22 mouse cellular contexts compared by ENCODE assay signal in the genomic region with DNA sequence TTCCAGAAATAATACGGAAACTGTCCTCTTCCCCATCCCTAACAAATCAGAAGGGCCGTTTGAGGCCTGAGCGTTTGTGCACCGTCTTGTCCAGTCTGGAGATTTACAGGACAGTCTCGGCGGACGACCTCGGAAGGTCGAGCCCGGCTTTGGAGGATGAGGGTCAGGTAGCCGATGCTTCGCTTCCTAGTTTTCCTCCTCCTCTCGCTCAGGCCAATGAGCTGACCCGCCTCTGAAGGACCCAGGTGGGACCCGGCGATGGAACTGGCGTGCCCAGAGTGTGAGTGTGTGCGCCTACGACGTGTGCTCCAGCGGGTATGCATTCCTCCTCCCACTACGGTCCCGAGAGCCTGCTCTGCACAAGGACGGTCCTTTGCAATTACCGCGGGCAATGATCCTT. TPM values are rescaled to one million over a fixed set of nuclear protein-coding genes. Genes with fewer than 3 reads are reported as not detected.
DNase-seq lines count a peak whose midpoint lies in the region; ATAC-seq lines count a peak whose summit lies in the region.
"Had no signal": no experiment of that assay in that cellular context is flagged by ENCODE, and none has a peak within 500 bp of the region (broad histone marks: within the 10 kb centered on the region; RNA-seq: fewer than 3 reads in every experiment).

No protein-coding gene starts in this region.

- H3K9ac ChIP-seq in kidney, embryonic 14.5 days (ENCODE audit: low read depth, low read length), result no peak overlapping the region
- H3K9ac ChIP-seq in neural tube, embryonic 13.5 days, result no peak overlapping the region
- H3K9ac ChIP-seq: forebrain, embryonic 12.5 days had no signal

- H3K27ac ChIP-seq in kidney, embryonic 14.5 days (ENCODE audit: low read depth, low read length), result no peak overlapping the region
- no peak overlapping the region for H3K27ac ChIP-seq in neural tube, embryonic 13.5 days (replicated peaks)
- H3K27ac ChIP-seq: forebrain, embryonic 12.5 days; heart, embryonic 10.5 days had no signal

- 1% methylated on average over 26 of the region's 26 CpGs for WGBS in kidney, embryonic 14.5 days
- under 1% methylated on average over 26 of the region's 26 CpGs for WGBS in neural tube, embryonic 13.5 days

- H3K4me1 ChIP-seq in kidney, embryonic 14.5 days (ENCODE audit: control insufficient read depth, insufficient read depth, low read length), result peaks cover 16% of the 10 kb centered on the region
- peaks cover 36% of the 10 kb centered on the region for H3K4me1 ChIP-seq in neural tube, embryonic 13.5 days (replicated peaks)

- no peaks in the 10 kb centered on the region for H3K36me3 ChIP-seq in kidney, embryonic 14.5 days (ENCODE audit: control insufficient read depth, insufficient read depth, low read length)
- H3K36me3 ChIP-seq in neural tube, embryonic 13.5 days, result no peaks in the 10 kb centered on the region
- H3K36me3 ChIP-seq: forebrain, embryonic 12.5 days; heart, embryonic 10.5 days had no signal

- H3K4me3 ChIP-seq in kidney, embryonic 14.5 days (ENCODE audit: low read length), result 0 out of 2 replicates have a peak overlapping the region, but pooled peaks have one; percentile 25
- peak overlapping the region; percentile 26; the same call in 1 of the 2 replicates for H3K4me3 ChIP-seq in neural tube, embryonic 13.5 days

- no peak overlapping the region for H3K4me2 ChIP-seq in kidney, embryonic 14.5 days (replicated peaks; ENCODE audit: low read depth, low read length)
- no peak overlapping the region for H3K4me2 ChIP-seq in neural tube, embryonic 13.5 days
- H3K4me2 ChIP-seq: liver, embryonic 11.5 days had no signal

- H3K27me3 ChIP-seq in kidney, embryonic 14.5 days (ENCODE audit: control insufficient read depth, insufficient read depth, low read length), result peaks cover 91% of the 10 kb centered on the region
- H3K27me3 ChIP-seq in neural tube, embryonic 13.5 days, result peaks cover 100% of the 10 kb centered on the region

- peak; percentile 36 for DNase-seq in embryo, embryonic 10 days (ENCODE audit: low spot score)
- no peak for DNase-seq in embryo, embryonic 9.5 days (ENCODE audit: extremely low spot score)
- DNase-seq in kidney, postnatal 4 days, result no peak
- peak; percentile 18 for DNase-seq in ZHBTc4 (ENCODE audit: low read depth, low spot score)
- no peak for DNase-seq in spleen, postnatal 10 days (ENCODE audit: low spot score in 2 of 2)
- no peak for DNase-seq in urinary bladder, postnatal 14 days (ENCODE audit: low spot score)
- DNase-seq: adrenal gland, adult 2 months; heart, postnatal 4 days; kidney, postnatal 36 days; layer of hippocampus, postnatal 36 days; lung, adult 2 months; lung, postnatal 36 days; right cerebral cortex, postnatal 14 days had no signal

- H3K9me3 ChIP-seq in kidney, embryonic 14.5 days (ENCODE audit: control insufficient read depth, low read length), result no peaks in the 10 kb centered on the region
- H3K9me3 ChIP-seq in neural tube, embryonic 13.5 days, result no peaks in the 10 kb centered on the region
- H3K9me3 ChIP-seq: forebrain, embryonic 12.5 days; heart, embryonic 10.5 days had no signal

- no peak for ATAC-seq in kidney, embryonic 14.5 days (ENCODE audit: low FRiP score, low TSS enrichment)
- no peak for ATAC-seq in neural tube, embryonic 13.5 days (ENCODE audit: low read depth)
- ATAC-seq: CD4-positive, CD25-positive, alpha-beta regulatory T cell, adult 4 months; intestine, embryonic 16.5 days had no signal

RNA-seq across cellular contexts. Expression of gene Nkx1-1, which starts 1.4 kb away (rescaled TPM):
- not detected in 2 replicates for polyA plus RNA-seq in kidney, embryonic 14.5 days (2014; fragmentation: Nextera tagmentation; extraction: Ambion mirVana)
- 0.38 and 0.50 TPM in 2 replicates for polyA plus RNA-seq in neural tube, embryonic 13.5 days (2015; fragmentation: Nextera tagmentation; extraction: Ambion mirVana)
- polyA plus RNA-seq: adrenal gland, adult 2 months; CD4-positive, CD25-positive, alpha-beta regulatory T cell, adult 4 months; embryonic facial prominence, embryonic 14.5 days; forebrain, embryonic 12.5 days; heart, embryonic 10.5 days; intestine, embryonic 16.5 days; liver, embryonic 11.5 days; lung, adult 2 months; spleen, adult 2 months had no signal

RNA-seq across cellular contexts. Expression of gene Uvssa, which starts 56.8 kb away (rescaled TPM):
- 7.9 and 8.9 TPM in 2 replicates for polyA plus RNA-seq in kidney, embryonic 14.5 days (2014; fragmentation: Nextera tagmentation; extraction: Ambion mirVana)
- polyA plus RNA-seq in neural tube, embryonic 13.5 days (2015; fragmentation: Nextera tagmentation; extraction: Ambion mirVana), result 7.9 and 8.6 TPM in 2 replicates

Comparison
In these comparisons a context has a peak if more than half of its experiments do, and no peak if none do; other contexts are left out.
1. DNase-seq: peak in embryo, embryonic 10 days (single experiment) and ZHBTc4 (single experiment); none in embryo, embryonic 9.5 days (single experiment), kidney, postnatal 4 days (0 of 2), spleen, postnatal 10 days (0 of 2) and urinary bladder, postnatal 14 days (single experiment).